Mouse (Mus musculus) adipocyte (in vitro differentiated cells): ENCODE results near the gene Fa2h.
"Not testable (repeated sequence)": the region's sequence is repeated elsewhere in the genome, so short reads cannot be mapped to it uniquely, and the experiment has no call there.

Experiments
- DNase-seq: peaks from one replicate; pipeline ENCODE4 v3.0.0-alpha.2; 2016; ENCODE audit warnings: low spot score

Fa2h gene

DNA sequence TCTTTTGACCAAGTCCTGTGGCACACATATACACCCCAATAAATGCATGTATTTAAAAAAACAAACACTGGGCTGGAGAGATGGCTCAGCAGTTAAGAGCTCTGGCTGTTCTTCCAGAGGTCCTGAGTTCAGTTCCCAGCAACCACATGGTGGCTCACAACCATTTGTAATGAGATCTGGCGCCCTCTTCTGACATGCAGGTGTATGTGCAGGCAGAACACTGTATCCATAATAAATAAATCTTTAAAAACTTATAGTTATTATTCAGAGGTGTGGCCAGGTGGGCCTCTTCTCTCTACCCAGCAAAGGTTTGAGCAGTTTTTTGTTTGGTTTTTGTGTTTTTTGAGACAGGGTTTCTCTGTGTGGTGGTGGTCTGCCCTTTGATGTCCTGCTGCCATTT is 34.7 kb downstream of the Fa2h start:
- DNase-seq, result no peak

GRCm38 (mm10) chr8:111357433-111357832 is 36.2 kb downstream of the Fa2h start:
- DNase-seq, result no peak

- no peak for DNase-seq
These were observed 40.1 kb downstream of the Fa2h start for GRCm38 (mm10) chr8:111353497-111353896.

- no peak for DNase-seq
These were observed 41.3 kb downstream of the Fa2h start for GRCm38 (mm10) chr8:111352289-111352688.

GRCm38 (mm10) chr8:111350577-111350976 is 43.0 kb downstream of the Fa2h start:
- no peak for DNase-seq

- peak; percentile 93 for DNase-seq
These were observed 50.4 kb downstream of the Fa2h start for GRCm38 (mm10) chr8:111343225-111343624.

DNA sequence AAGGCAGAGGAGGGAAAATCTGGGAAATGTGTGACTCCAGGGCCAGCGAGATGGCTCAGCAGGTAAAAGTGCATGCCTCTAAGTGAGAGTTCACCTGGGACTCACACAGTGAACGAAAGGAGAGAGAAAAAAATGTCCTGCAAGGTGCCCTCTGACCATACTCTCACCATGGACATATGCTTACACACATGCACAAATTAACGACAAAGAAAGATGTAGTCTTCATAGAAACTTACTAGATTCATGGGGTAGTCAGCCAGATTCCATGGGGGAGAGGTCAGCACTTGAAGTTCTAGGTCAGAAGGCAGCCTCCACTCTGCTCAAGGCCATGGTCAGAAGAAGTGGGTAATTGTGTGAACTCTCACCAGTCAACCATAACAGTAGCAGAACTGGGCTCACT is 53.4 kb downstream of the Fa2h start:
- DNase-seq, result peak; percentile 54

GRCm38 (mm10) chr8:111338370-111339208 is 55.0 kb downstream of the Fa2h start:
- DNase-seq, result no peak

DNA sequence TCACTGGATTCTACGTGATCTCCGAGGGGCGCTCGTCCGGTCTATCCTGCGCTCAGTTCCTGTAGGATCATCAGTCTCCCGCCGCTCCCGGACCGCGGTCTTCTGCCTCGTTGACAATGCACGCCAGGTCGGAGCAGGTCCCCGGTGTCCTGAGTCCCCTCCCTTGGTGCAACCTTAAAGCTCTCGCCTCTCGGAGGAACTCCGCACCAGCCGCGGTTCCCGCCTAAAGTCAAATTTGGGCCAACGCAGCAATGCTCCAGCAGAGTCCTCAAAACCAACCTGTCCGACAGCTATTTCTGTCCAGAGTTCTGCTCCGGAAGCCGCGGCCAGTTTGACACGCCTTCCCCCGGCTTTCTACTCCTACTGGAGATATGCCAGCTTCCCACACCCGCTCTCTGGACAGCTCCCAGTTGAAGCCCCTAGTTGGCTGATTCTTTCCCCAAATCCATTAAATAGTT is 55.7 kb downstream of the Fa2h start, which contains the start of gene Mlkl:
Gene Mlkl, minus strand, starts transcription at position 288 of the 458 bp plus-strand sequence.
- peak; percentile 83 for DNase-seq

DNA sequence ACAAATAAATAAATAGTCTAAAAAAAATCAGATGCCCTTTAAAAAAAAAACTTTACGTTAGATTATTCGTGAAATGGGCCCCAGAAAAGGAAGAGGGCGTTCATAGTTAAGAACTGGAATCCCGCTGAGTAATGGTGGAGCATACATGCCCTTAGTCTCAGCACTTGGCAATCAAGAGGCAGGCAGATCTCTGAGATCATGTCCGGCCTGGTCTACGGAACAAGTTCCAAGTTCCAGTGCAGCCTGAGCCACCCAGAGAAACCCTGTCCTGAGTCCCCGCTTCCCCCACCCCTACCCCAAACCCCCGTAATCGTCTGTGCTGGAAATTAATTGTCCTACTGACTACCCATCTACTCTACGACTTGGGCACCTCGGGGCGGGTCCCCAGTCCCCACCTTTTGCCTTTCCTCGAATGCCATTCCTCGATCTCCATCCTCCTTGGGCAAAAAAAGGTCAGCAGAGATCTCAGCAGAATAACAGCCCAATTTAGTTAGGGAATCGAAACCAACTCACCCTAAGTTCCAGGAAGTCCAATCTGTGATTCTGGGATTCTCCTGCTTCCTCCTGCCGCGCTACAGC is 56.2 kb downstream of the Fa2h start:
- DNase-seq, result peak; percentile 45

GRCm38 (mm10) chr8:111336692-111337091 is 56.9 kb downstream of the Fa2h start:
- DNase-seq, result no peak

DNA sequence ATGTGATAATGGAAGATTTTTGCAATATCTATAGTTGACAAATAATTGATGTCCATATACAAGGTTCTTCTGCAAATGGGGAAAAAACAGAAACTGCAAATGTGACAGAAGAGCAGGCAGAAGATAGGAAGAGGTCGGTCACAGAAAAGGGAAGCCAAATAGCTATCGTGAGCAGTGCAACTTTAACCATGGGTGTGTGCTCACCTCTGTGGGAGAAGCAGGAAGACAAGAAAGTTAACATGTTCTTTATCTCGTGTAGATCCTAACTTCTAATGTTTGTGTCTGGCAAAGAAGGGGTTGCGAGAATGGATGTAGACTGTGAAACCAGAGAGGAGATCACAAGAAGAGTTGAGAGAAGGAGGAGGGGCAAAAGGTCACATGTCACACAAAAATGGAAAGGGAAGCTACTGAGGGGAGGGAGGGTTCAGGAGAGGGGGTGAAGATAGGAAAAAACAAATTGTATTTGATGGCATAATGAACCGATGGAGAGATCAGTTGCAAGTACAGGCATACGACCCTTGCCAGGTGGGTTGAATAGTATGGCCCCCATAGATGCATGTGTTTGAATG is 68.3 kb downstream of the Fa2h start:
- DNase-seq, result no peak

DNA sequence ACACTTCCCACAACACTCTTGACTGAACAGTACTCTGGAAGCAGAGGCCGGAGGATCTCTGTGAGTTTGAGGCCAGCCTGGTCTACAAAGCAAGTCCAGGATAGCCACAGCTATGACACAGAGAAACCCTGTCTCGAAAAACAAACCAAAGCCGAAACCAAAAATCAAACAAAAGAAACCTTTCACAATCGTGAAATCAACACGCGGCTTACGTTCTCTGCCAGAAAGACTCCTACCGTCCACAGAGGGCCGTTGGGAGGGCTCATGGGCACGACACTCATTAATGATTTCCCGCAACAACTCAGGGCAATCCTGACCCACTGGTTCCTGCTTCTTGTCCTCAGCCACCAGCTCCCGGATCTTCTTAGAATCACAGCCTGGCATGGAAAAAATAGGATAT is 78.9 kb downstream of the Fa2h start:
- no peak for DNase-seq

GRCm38 (mm10) chr8:111313961-111314360 is 79.7 kb downstream of the Fa2h start:
- not testable (repeated sequence) for DNase-seq

DNA sequence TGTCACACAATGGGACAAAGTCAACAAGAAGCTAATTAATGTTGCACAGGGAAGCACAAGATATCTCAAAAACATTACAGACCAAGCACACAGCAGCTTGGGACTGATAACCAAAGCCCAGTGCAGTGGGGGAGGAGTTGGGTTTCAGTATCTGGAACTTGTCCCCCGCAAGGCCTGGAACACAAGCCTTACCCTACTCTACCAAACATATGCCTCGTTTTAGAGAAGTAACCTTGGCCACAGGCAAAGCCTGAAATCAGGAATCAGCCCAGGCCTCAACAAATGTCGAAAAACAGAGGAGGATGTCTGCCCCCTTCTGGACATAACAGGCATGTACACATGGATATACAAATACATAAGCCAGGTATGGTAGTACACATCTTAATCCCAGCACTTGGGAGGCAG is 80.9 kb downstream of the Fa2h start:
- peak; percentile 15 for DNase-seq

DNA sequence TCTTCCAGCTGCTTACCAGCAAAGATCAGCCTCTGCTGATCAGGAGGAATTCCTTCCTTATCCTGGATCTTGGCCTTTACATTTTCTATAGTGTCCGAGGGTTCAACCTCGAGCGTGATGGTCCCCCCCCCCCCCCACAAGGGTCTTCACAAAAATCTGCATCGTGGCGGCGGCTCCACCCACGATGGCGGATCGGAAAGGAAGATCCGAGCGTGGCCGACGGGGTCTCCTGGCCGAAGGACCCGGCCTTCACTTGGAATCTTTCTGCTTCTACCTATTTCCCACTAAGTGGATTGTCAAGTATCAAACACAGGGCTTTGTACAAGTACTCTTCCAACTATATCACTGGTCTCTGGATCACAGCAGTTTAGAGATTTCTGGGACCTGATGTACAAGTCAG is 83.6 kb downstream of the Fa2h start:
- not testable (repeated sequence) for DNase-seq

GRCm38 (mm10) chr8:111305031-111305730 is 88.4 kb downstream of the Fa2h start:
- peak; percentile 68 for DNase-seq

DNA sequence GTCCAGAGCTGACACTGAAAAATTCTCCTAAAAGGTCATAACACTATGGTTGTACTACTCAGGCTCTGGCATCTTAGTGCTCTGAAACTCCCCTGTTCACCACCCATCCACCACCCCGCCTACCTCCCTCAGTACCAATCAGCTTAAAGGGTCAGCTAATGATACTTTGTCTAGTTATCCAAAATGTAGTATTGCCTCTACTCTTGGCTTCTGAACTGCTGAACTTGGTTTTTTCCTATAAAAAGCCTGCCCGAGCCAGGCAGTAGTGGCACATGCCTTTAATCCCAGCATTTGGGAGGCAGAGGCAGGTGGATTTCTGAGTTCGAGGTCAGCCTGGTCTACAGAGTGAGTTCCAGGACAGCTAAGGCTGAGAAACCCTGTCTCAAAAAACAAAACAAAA is 89.3 kb downstream of the Fa2h start:
- DNase-seq, result no peak

- DNase-seq, result not testable (repeated sequence)
These were observed 90.4 kb downstream of the Fa2h start for GRCm38 (mm10) chr8:111303076-111303803.

GRCm38 (mm10) chr8:111300597-111301546 is 92.8 kb downstream of the Fa2h start:
- DNase-seq, result peak; percentile 36
